Mouse (Mus musculus) lung, postnatal 0 days (tissue): ENCODE results near the gene Pum1. TPM values are rescaled to one million over a fixed set of nuclear protein-coding genes. Genes with fewer than 3 reads are reported as not detected.
A peak's percentile ranks its signal among the peaks of the same experiment; 100 is the strongest.
"Not testable (repeated sequence)": the region's sequence is repeated elsewhere in the genome, so short reads cannot be mapped to it uniquely, and the experiment has no call there.

Experiments
- ATAC-seq: fragments of 200-750 bp; cut with Nextera tagmentation; 2 replicates; pipeline ENCODE4 v1.8.0; 2017; ENCODE audit warnings: moderate library complexity
- DNase-seq: peaks from one replicate; pipeline ENCODE4 v3.0.0-alpha.2; 2016; ENCODE audit warnings: low spot score
- H3K27ac ChIP-seq: fragments of 300-500 bp; sonication (generic); 2 replicates; pipeline ENCODE4 v1.5.1; 2014; ENCODE audit warnings: antibody characterized with exemption, mild to moderate bottlenecking, low read length, mixed read lengths
- H3K27me3 ChIP-seq: fragments of 300-500 bp; sonication (generic); replicated peaks from 2 replicates; pipeline ENCODE4 v1.6.1; 2014; ENCODE audit warnings: low read length, mixed read lengths; ENCODE audit not compliant: insufficient read depth
- H3K36me3 ChIP-seq: fragments of 300-500 bp; sonication (generic); 2 replicates; pipeline ENCODE4 v1.6.1; 2014; ENCODE audit warnings: low read length, mixed read lengths; ENCODE audit not compliant: insufficient read depth
- H3K4me1 ChIP-seq: fragments of 300-500 bp; sonication (generic); 2 replicates; pipeline ENCODE4 v1.6.1; 2014; ENCODE audit warnings: antibody characterized with exemption, low read depth, low read length, mixed read lengths; ENCODE audit not compliant: insufficient read depth
- H3K4me2 ChIP-seq: fragments of 300-500 bp; sonication (generic); replicated peaks from 2 replicates; pipeline ENCODE4 v1.6.1; 2014; ENCODE audit warnings: low read depth, mild to moderate bottlenecking, low read length, moderate library complexity, mixed read lengths
- H3K4me3 ChIP-seq: fragments of 300-500 bp; sonication (generic); 2 replicates; pipeline ENCODE4 v1.5.1; 2014; ENCODE audit warnings: low read depth, low read length
- H3K9ac ChIP-seq: fragments of 300-500 bp; sonication (generic); replicated peaks from 2 replicates; pipeline ENCODE4 v1.6.1; 2014; ENCODE audit warnings: low read depth, mild to moderate bottlenecking
- H3K9me3 ChIP-seq: fragments of 300-500 bp; sonication (generic); 2 replicates; pipeline ENCODE4 v1.6.1; 2016; ENCODE audit warnings: low read length, mixed read lengths
- CTCF ChIP-seq: IDR thresholded peaks from 2 replicates; pipeline ENCODE4 v1.5.1; 2016; ENCODE audit warnings: antibody characterized with exemption, mild to moderate bottlenecking
- EP300 ChIP-seq: IDR thresholded peaks from 2 replicates; pipeline ENCODE4 v1.6.1; 2016; ENCODE audit warnings: antibody characterized with exemption, mild to moderate bottlenecking, control low read depth
- WGBS: fragments of 180-500 bp; shearing (Covaris S2); extraction: QIAGEN DNeasy Blood & Tissue Kit; methylation state at CpG from one replicate; pipeline ENCODE4 v1.1.7; 2014; 5-methylcytosine and 5-hydroxymethylcytosine counted together
- polyA plus RNA-seq: library from polyadenylated mRNA; unstranded; fragments of >200 nt; fragmentation: Nextera tagmentation; extraction: Ambion mirVana; gene quantifications from 2 replicates; pipeline ENCODE4 v1.2.1, GENCODE M21; 2015

Gene Pum1
- polyA plus RNA-seq, 1 experiment from 2014 or later, result 37.8 TPM

DNA sequence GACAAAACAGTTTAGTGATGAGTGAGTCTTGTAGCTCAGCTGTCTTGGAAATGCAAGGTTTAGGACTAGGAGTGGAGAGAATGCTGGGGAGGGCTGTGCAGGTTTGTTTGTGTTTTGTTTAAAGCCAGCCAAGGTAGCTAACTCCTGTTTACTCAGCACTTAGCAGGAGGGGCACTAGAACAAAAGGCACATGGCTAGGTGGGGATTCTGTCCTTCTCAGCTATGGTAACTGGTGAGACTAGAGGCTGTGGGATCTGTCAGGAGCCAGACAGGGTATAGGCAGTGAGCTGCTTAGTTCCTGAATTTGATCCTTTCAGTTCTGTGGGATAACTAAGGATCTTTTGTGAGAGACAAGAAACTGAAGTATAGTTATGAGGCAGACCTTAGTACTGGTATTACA lies 9.0 kb downstream of the Pum1 start:
- ATAC-seq (peak; percentile 40), DNase-seq (peak; percentile 48)
- TF ChIP-seq EP300, result no peak
- TF ChIP-seq CTCF, result no peak
- Histone ChIP-seq H3K36me3 (no peaks in the 10 kb centered on the region), H3K4me3 (no peak overlapping the region), H3K9me3 (no peaks in the 10 kb centered on the region), H3K9ac (no peak overlapping the region), H3K27me3 (no peaks in the 10 kb centered on the region), H3K4me2 (no peak overlapping the region), H3K27ac (0 out of 2 replicates have a peak overlapping the region, but pooled peaks have one; percentile 1), H3K4me1 (peaks cover 3% of the 10 kb centered on the region; the same call in 1 of the 2 replicates)

GRCm38 (mm10) chr4:130676746-130677145 lies 13.6 kb downstream of the Pum1 start:
- no peak for ATAC-seq
- Histone ChIP-seq H3K27ac (no peak overlapping the region), H3K36me3 (no peaks in the 10 kb centered on the region), H3K9ac (no peak overlapping the region), H3K9me3 (no peaks in the 10 kb centered on the region), H3K4me3 (no peak overlapping the region), H3K27me3 (no peaks in the 10 kb centered on the region), H3K4me2 (no peak overlapping the region), H3K4me1 (no peaks in the 10 kb centered on the region)
- 82% methylated on average over 2 of the region's 2 CpGs for WGBS
- TF ChIP-seq EP300, result no peak
- no peak for TF ChIP-seq CTCF
- no peak for DNase-seq

DNA sequence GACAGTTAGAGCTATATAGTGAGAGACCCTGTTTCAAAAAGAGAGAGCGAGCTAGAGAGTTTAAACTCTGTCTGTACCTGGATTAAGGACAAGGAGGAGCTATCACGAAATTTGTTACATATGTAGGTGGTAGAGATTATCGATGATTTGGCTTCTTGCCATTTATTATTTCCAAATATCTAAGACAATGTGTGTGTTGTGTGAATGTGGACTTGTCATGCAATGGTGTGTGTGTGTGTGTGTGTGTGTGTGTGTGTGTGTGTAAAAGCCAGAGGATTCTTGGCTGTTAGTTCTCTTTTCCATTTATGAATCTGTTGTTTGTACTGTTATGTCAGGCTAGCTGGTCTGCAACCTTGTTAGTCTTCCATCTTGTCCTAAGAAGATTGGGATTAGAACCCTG lies 15.0 kb downstream of the Pum1 start:
- H3K9ac ChIP-seq, result no peak overlapping the region
- H3K36me3 ChIP-seq, result no peaks in the 10 kb centered on the region
- H3K4me1 ChIP-seq, result no peaks in the 10 kb centered on the region
- WGBS, result 92% methylated on average over 3 of the region's 3 CpGs
- no peak for TF ChIP-seq EP300
- no peak for TF ChIP-seq CTCF
- DNase-seq (no peak), ATAC-seq (no peak)
- no peaks in the 10 kb centered on the region for H3K27me3 ChIP-seq
- no peak overlapping the region for H3K4me3 ChIP-seq
- no peak overlapping the region for H3K27ac ChIP-seq
- H3K9me3 ChIP-seq, result no peaks in the 10 kb centered on the region
- no peak overlapping the region for H3K4me2 ChIP-seq

- DNase-seq (no peak), ATAC-seq (no peak)
- Histone ChIP-seq H3K27ac (no peak overlapping the region), H3K4me3 (no peak overlapping the region), H3K36me3 (no peaks in the 10 kb centered on the region), H3K4me2 (no peak overlapping the region), H3K9ac (no peak overlapping the region), H3K4me1 (no peaks in the 10 kb centered on the region), H3K27me3 (no peaks in the 10 kb centered on the region), H3K9me3 (no peaks in the 10 kb centered on the region)
- WGBS, result 96% methylated on average over 6 of the region's 6 CpGs
- no peak for TF ChIP-seq EP300
- TF ChIP-seq CTCF, result no peak
Measured at GRCm38 (mm10) chr4:130680676-130681075, 17.6 kb downstream of the Pum1 start.

GRCm38 (mm10) chr4:130683051-130683450 lies 19.9 kb downstream of the Pum1 start:
- not testable (repeated sequence) for H3K4me1 ChIP-seq, DNase-seq, H3K9ac ChIP-seq, H3K36me3 ChIP-seq, H3K9me3 ChIP-seq, H3K27me3 ChIP-seq, H3K27ac ChIP-seq, H3K4me3 ChIP-seq, H3K4me2 ChIP-seq, ATAC-seq
- WGBS, result 91% methylated on average over 4 of the region's 5 CpGs

DNA sequence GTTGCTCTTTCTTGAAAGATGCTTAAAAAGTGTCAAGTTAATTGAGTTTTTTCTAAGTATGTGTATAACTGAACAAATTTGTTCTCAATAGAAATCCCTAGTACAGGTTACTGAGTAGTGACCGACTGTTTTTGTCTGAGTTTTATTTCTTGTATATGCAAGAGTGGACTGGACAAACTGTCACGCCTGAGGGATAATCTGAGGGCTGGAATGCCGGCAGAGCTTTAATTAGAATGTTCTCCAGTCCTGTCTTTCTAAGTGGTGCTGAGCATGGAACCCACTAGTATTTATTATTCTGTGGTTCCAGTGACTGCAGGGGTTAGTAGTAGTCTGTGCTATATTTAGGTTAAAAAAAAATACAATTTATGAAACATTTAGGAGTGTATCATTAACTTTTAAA lies 30.8 kb downstream of the Pum1 start:
- H3K27me3 ChIP-seq, result no peaks in the 10 kb centered on the region
- ATAC-seq, result no peak
- no peaks in the 10 kb centered on the region for H3K4me1 ChIP-seq
- no peaks in the 10 kb centered on the region for H3K36me3 ChIP-seq
- DNase-seq, result no peak
- TF ChIP-seq CTCF, result no peak
- no peak for TF ChIP-seq EP300
- H3K9me3 ChIP-seq, result no peaks in the 10 kb centered on the region
- WGBS, result 80% methylated on average over 3 of the region's 3 CpGs
- H3K4me2 ChIP-seq, result no peak overlapping the region
- no peak overlapping the region for H3K9ac ChIP-seq
- no peak overlapping the region for H3K27ac ChIP-seq
- no peak overlapping the region for H3K4me3 ChIP-seq

- no peak overlapping the region for H3K9ac ChIP-seq
- WGBS, result 87% methylated on average over 3 of the region's 3 CpGs
- DNase-seq, result no peak
Measured at GRCm38 (mm10) chr4:130694982-130695381, 31.9 kb downstream of the Pum1 start.

More at GRCm38 (mm10) chr4:130694982-130695381, 31.9 kb downstream of the Pum1 start:
- no peaks in the 10 kb centered on the region for H3K36me3 ChIP-seq
- no peak overlapping the region for H3K4me2 ChIP-seq
- ATAC-seq, result no peak
- H3K4me1 ChIP-seq, result no peaks in the 10 kb centered on the region
- H3K4me3 ChIP-seq, result no peak overlapping the region
- no peak overlapping the region for H3K27ac ChIP-seq
- TF ChIP-seq CTCF (no peak), EP300 (no peak)
- no peaks in the 10 kb centered on the region for H3K9me3 ChIP-seq
- no peaks in the 10 kb centered on the region for H3K27me3 ChIP-seq
